Mouse (Mus musculus) embryonic fibroblast, embryonic 13.5 days (primary cell): ENCODE measurements around the gene Mlf1.

Source experiments
- CTCF ChIP-seq: IDR thresholded peaks from 2 replicates; pipeline ENCODE4 v1.5.1; 2011; ENCODE audit warnings: mild to moderate bottlenecking, control low read depth, low read length, moderate library complexity, borderline replicate concordance; ENCODE audit not compliant: insufficient read depth
- POLR2A ChIP-seq: IDR thresholded peaks from 2 replicates; pipeline ENCODE4 v1.6.1; 2011; ENCODE audit warnings: low read depth, mild to moderate bottlenecking, control low read depth, low read length, moderate library complexity

DNA sequence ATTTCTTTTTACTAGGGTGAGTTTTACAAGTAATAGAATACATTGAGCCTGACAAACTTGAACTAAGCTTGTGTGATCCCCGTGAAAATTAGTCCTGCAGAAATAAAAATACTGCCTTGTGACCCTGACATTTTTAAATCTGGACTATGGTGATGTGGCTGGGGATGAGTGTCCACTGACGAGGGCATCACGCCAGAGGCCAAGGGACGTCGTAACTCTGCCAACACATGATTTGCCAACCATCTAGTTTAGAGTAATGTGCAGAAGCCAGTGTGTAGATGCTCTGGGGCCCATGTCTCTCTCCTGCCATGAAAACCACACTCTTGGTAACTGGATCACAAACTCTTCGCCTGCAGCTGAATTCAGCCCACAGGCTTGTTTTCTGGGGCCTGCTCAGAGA is 6.4 kb upstream of the Mlf1 start:
- TF ChIP-seq POLR2A (no peak), CTCF (no peak)
